Mouse (Mus musculus) cortical plate, adult 2 months (tissue): Measurements from ENCODE around the gene Hoxa7.

Experiments
- CTCF ChIP-seq: fragments of 200-500 bp; IDR thresholded peaks from 2 replicates; pipeline ENCODE4 v1.5.1; 2011; ENCODE audit warnings: mild to moderate bottlenecking, control low read depth, low read length; ENCODE audit not compliant: insufficient read depth; ENCODE audit errors: extremely low read depth
- POLR2A ChIP-seq: fragments of 200-500 bp; IDR thresholded peaks from 2 replicates; pipeline ENCODE4 v1.6.1; 2011; ENCODE audit warnings: mild to moderate bottlenecking, low read length, control low read depth; ENCODE audit not compliant: insufficient read depth; ENCODE audit errors: extremely low read depth

- TF ChIP-seq CTCF (no peak), POLR2A (no peak)
Observed at GRCm38 (mm10) chr6:52222729-52223128, 1.1 kb upstream of the Hoxa7 start.
